Mouse (Mus musculus) large intestine, adult 2 months (tissue): ENCODE measurements around the gene Lamtor1. TPM values are rescaled to one million over a fixed set of nuclear protein-coding genes. Genes with fewer than 3 reads are reported as not detected.

ENCODE experiments used
- polyA plus RNA-seq: library from polyadenylated mRNA; depleted of rRNA; stranded (reverse); fragments of >200 nt; gene quantifications from 2 replicates; pipeline ENCODE4 v1.2.3, GENCODE M21; 2012; rRNA removed

Lamtor1 gene
- polyA plus RNA-seq, 1 experiment, result 198 TPM

Other genes with a start within 250 kb of the Lamtor1 start
- 21.2 and 24.6 TPM in 2 replicates for gene Clpb, start 242.3 kb upstream of the Lamtor1 start, polyA plus RNA-seq
- 0.41 and 0.45 TPM in 2 replicates for gene Phox2a, start 87.6 kb upstream of the Lamtor1 start, polyA plus RNA-seq
- 54.1 and 73.6 TPM in 2 replicates for gene Inppl1, start 67.7 kb upstream of the Lamtor1 start, polyA plus RNA-seq
- gene Folr2, start 48.7 kb upstream of the Lamtor1 start, polyA plus RNA-seq, result 2.8 and 5.6 TPM in 2 replicates
- 46.4 and 67.7 TPM in 2 replicates for gene Anapc15, start 42.2 kb upstream of the Lamtor1 start, polyA plus RNA-seq
- 1.3 and 2.8 TPM in 2 replicates for gene Folr1, start 35.1 kb upstream of the Lamtor1 start, polyA plus RNA-seq
- 0.11 and 0.14 TPM in 2 replicates for gene Tomt, start 455 bp downstream of the Lamtor1 start, polyA plus RNA-seq
- 6.3 and 6.8 TPM in 2 replicates for gene Lrrc51, start 28.0 kb downstream of the Lamtor1 start, polyA plus RNA-seq
- gene Numa1, start 28.2 kb downstream of the Lamtor1 start, polyA plus RNA-seq, result 44.7 and 56.1 TPM in 2 replicates
- gene Il18bp, start 112.8 kb downstream of the Lamtor1 start, polyA plus RNA-seq, result 25.7 and 49.6 TPM in 2 replicates
- 39.9 and 70.6 TPM in 2 replicates for gene Rnf121, start 159.6 kb downstream of the Lamtor1 start, polyA plus RNA-seq
- gene Xndc1, start 159.6 kb downstream of the Lamtor1 start, polyA plus RNA-seq, result 14.3 and 14.4 TPM in 2 replicates
- gene Xntrpc, start 159.8 kb downstream of the Lamtor1 start, polyA plus RNA-seq, result 1.5 and 2.2 TPM in 2 replicates
- gene Trpc2, start 177.2 kb downstream of the Lamtor1 start, polyA plus RNA-seq, result not detected in 2 replicates
- gene Art1, start 195.8 kb downstream of the Lamtor1 start, polyA plus RNA-seq, result 0.09 TPM in 1 of 2 replicates, not detected in the other
- 0.24 and 0.29 TPM in 2 replicates for gene Art5, start 203.6 kb downstream of the Lamtor1 start, polyA plus RNA-seq
- gene Chrna10, start 210.9 kb downstream of the Lamtor1 start, polyA plus RNA-seq, result 0.26 and 0.60 TPM in 2 replicates